Mouse (Mus musculus) neural tube, embryonic 14.5 days (tissue): ENCODE measurements around the gene Smim20. TPM values are rescaled to one million over a fixed set of nuclear protein-coding genes. Genes with fewer than 3 reads are reported as not detected.

Source experiments
- ATAC-seq: fragments of 200-750 bp; cut with Nextera tagmentation; 2 replicates; pipeline ENCODE4 v1.8.0; 2017; ENCODE audit warnings: low read depth, mild to moderate bottlenecking, moderate TSS enrichment, moderate library complexity
- H3K27ac ChIP-seq: fragments of 300-500 bp; sonication (generic); 2 replicates; pipeline ENCODE4 v1.5.1; 2014; ENCODE audit warnings: low read depth, mild to moderate bottlenecking, control low read depth, low read length, moderate library complexity, mixed read lengths
- H3K27me3 ChIP-seq: fragments of 300-500 bp; sonication (generic); 2 replicates; pipeline ENCODE4 v1.6.1; 2014; ENCODE audit warnings: low read length; ENCODE audit not compliant: control insufficient read depth, insufficient read depth
- H3K36me3 ChIP-seq: fragments of 300-500 bp; sonication (generic); 2 replicates; pipeline ENCODE4 v1.6.1; 2014; ENCODE audit warnings: low read length, mixed read lengths; ENCODE audit not compliant: control insufficient read depth, insufficient read depth
- H3K4me1 ChIP-seq: fragments of 300-500 bp; sonication (generic); 2 replicates; pipeline ENCODE4 v1.6.1; 2014; ENCODE audit warnings: low read length; ENCODE audit not compliant: control insufficient read depth, insufficient read depth
- H3K4me2 ChIP-seq: fragments of 300-500 bp; sonication (generic); 2 replicates; pipeline ENCODE4 v1.6.1; 2014; ENCODE audit warnings: mild to moderate bottlenecking, low read depth, low read length, control low read depth
- H3K4me3 ChIP-seq: fragments of 300-500 bp; sonication (generic); 2 replicates; pipeline ENCODE4 v1.5.1; 2014; ENCODE audit warnings: low read depth, low read length, control low read depth, mixed read lengths
- H3K9ac ChIP-seq: fragments of 300-500 bp; sonication (generic); replicated peaks from 2 replicates; pipeline ENCODE4 v1.6.1; 2014; ENCODE audit warnings: low read depth, mild to moderate bottlenecking, control low read depth, low read length, mixed read lengths
- H3K9me3 ChIP-seq: fragments of 300-500 bp; sonication (generic); 2 replicates; pipeline ENCODE4 v1.6.1; 2016; ENCODE audit warnings: low read length; ENCODE audit not compliant: control insufficient read depth
- WGBS: fragments of 180-500 bp; shearing (Covaris S2); extraction: QIAGEN DNeasy Blood & Tissue Kit; methylation state at CpG from one replicate; pipeline ENCODE4 v1.1.7; 2014; 5-methylcytosine and 5-hydroxymethylcytosine counted together
- polyA plus RNA-seq: library from polyadenylated mRNA; unstranded; fragments of >200 nt; fragmentation: Nextera tagmentation; extraction: Ambion mirVana; gene quantifications from 2 replicates; pipeline ENCODE4 v1.2.1, GENCODE M21; 2014

The Smim20 gene
- polyA plus RNA-seq, 1 experiment from 2014 or later, result 93.4 TPM

GRCm38 (mm10) chr5:53241109-53241508 lies 25.8 kb upstream of the Smim20 start:
- Histone ChIP-seq H3K9ac (no peak overlapping the region), H3K27me3 (no peaks in the 10 kb centered on the region), H3K27ac (no peak overlapping the region), H3K36me3 (no peaks in the 10 kb centered on the region), H3K4me3 (no peak overlapping the region), H3K9me3 (no peaks in the 10 kb centered on the region), H3K4me1 (0 out of 2 replicates have a peak, but pooled peaks cover 3% of the 10 kb centered on the region), H3K4me2 (no peak overlapping the region)
- 0 out of 2 replicates have a peak, but pooled peaks have one; percentile 39 for ATAC-seq
- WGBS, result 41% methylated on average over 2 of the region's 2 CpGs

- Histone ChIP-seq H3K9me3 (no peaks in the 10 kb centered on the region), H3K4me2 (no peak overlapping the region), H3K27me3 (no peaks in the 10 kb centered on the region), H3K4me3 (no peak overlapping the region), H3K9ac (no peak overlapping the region), H3K36me3 (no peaks in the 10 kb centered on the region), H3K27ac (no peak overlapping the region), H3K4me1 (0 out of 2 replicates have a peak, but pooled peaks cover 3% of the 10 kb centered on the region)
- ATAC-seq, result no peak
- 70% methylated on average over 5 of the region's 5 CpGs for WGBS
Measured at GRCm38 (mm10) chr5:53241963-53242362, 24.9 kb upstream of the Smim20 start.

GRCm38 (mm10) chr5:53242865-53243499 lies 23.9 kb upstream of the Smim20 start:
- Histone ChIP-seq H3K36me3 (no peaks in the 10 kb centered on the region), H3K4me2 (no peak overlapping the region), H3K9ac (no peak overlapping the region), H3K4me3 (no peak overlapping the region), H3K4me1 (0 out of 2 replicates have a peak, but pooled peaks cover 3% of the 10 kb centered on the region), H3K27ac (no peak overlapping the region), H3K9me3 (no peaks in the 10 kb centered on the region), H3K27me3 (no peaks in the 10 kb centered on the region)
- no peak for ATAC-seq
- 90% methylated on average over 7 of the region's 7 CpGs for WGBS

- ATAC-seq, result no peak
- 67% methylated on average over 10 of the region's 10 CpGs for WGBS
- Histone ChIP-seq H3K9ac (no peak overlapping the region), H3K4me2 (no peak overlapping the region), H3K9me3 (no peaks in the 10 kb centered on the region), H3K27me3 (no peaks in the 10 kb centered on the region), H3K4me3 (no peak overlapping the region), H3K36me3 (no peaks in the 10 kb centered on the region), H3K27ac (no peak overlapping the region), H3K4me1 (0 out of 2 replicates have a peak, but pooled peaks cover 3% of the 10 kb centered on the region)
Measured at GRCm38 (mm10) chr5:53243933-53244332, 22.9 kb upstream of the Smim20 start.

- WGBS, result 26% methylated on average over 11 of the region's 11 CpGs
Measured at GRCm38 (mm10) chr5:53248499-53248898, 18.4 kb upstream of the Smim20 start.

GRCm38 (mm10) chr5:53249431-53250061 lies 17.3 kb upstream of the Smim20 start:
- no peak overlapping the region for H3K4me2 ChIP-seq
- H3K36me3 ChIP-seq, result no peaks in the 10 kb centered on the region
- no peak overlapping the region for H3K27ac ChIP-seq
- H3K4me1 ChIP-seq, result no peaks in the 10 kb centered on the region
- H3K9me3 ChIP-seq, result no peaks in the 10 kb centered on the region
- ATAC-seq, result peak; percentile 26; the same call in 1 of the 2 replicates
- H3K27me3 ChIP-seq, result no peaks in the 10 kb centered on the region
- H3K9ac ChIP-seq, result no peak overlapping the region
- 77% methylated on average over 4 of the region's 4 CpGs for WGBS
- H3K4me3 ChIP-seq, result no peak overlapping the region

More at GRCm38 (mm10) chr5:53248499-53248898, 18.4 kb upstream of the Smim20 start:
- Histone ChIP-seq H3K27me3 (no peaks in the 10 kb centered on the region), H3K9me3 (no peaks in the 10 kb centered on the region), H3K4me1 (no peaks in the 10 kb centered on the region), H3K36me3 (no peaks in the 10 kb centered on the region), H3K9ac (no peak overlapping the region), H3K4me3 (no peak overlapping the region), H3K4me2 (no peak overlapping the region), H3K27ac (no peak overlapping the region)
- no peak for ATAC-seq

GRCm38 (mm10) chr5:53254154-53254553 lies 12.7 kb upstream of the Smim20 start:
- Histone ChIP-seq H3K27me3 (0 out of 2 replicates have a peak, but pooled peaks cover 3% of the 10 kb centered on the region), H3K4me3 (no peak overlapping the region), H3K27ac (no peak overlapping the region), H3K4me2 (no peak overlapping the region), H3K9me3 (no peaks in the 10 kb centered on the region), H3K9ac (no peak overlapping the region), H3K36me3 (no peaks in the 10 kb centered on the region), H3K4me1 (0 out of 2 replicates have a peak, but pooled peaks cover 5% of the 10 kb centered on the region)
- ATAC-seq, result no peak
- 87% methylated on average over 5 of the region's 5 CpGs for WGBS

GRCm38 (mm10) chr5:53254821-53255220 lies 12.1 kb upstream of the Smim20 start:
- 89% methylated on average over 3 of the region's 3 CpGs for WGBS
- H3K4me1 ChIP-seq, result 0 out of 2 replicates have a peak, but pooled peaks cover 5% of the 10 kb centered on the region
- no peak overlapping the region for H3K27ac ChIP-seq
- no peaks in the 10 kb centered on the region for H3K9me3 ChIP-seq
- H3K4me2 ChIP-seq, result no peak overlapping the region
- 0 out of 2 replicates have a peak, but pooled peaks cover 3% of the 10 kb centered on the region for H3K27me3 ChIP-seq
- H3K9ac ChIP-seq, result no peak overlapping the region
- H3K36me3 ChIP-seq, result no peaks in the 10 kb centered on the region
- no peak overlapping the region for H3K4me3 ChIP-seq
- ATAC-seq, result no peak
